Mouse (Mus musculus) lung, adult 18-20 months (tissue): Measurements from ENCODE around the gene Cln6.
"Not testable (repeated sequence)": the region's sequence is repeated elsewhere in the genome, so short reads cannot be mapped to it uniquely, and the experiment has no call there.

Source experiments
- DNase-seq, 2 experiments: peaks; one replicate each; pipeline ENCODE4 v3.0.0; 2022; ENCODE audit warnings: mixed read lengths in 2 of 2

Gene Cln6

DNA sequence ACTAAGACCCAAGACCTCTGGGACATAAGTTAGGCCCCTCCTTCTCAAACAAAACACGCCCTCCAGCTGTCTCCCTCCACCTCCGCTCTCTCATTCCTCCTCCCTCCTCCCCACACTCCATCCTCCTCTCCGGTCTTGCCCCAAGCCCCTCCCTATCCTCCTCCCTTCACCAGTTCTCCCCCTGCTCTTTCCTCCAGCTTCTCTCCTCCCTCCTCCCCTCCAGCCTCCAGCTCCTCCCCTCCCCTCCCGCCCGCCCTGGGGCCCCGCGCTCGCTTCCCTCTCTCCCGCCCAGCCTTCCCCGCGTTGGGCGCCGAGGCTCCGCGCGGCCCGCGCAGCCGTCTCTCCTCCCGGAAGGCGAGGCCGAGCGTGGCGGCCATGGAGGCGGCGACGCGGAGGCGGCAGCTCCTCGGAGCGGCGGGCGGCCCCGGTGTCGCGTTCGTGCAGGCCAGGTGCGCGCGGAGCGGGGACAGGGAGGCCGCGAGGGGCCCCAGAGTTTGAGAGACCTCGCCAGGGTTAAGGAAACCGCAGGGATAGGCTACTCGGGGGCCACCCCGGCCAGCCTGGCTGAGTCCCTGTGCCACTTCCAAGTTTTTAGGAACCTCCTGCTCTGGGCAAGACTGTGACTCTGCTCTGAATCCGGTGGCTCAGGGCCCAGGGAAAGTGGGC lies at the start of gene Cln6:
Gene Cln6 (plus strand): TSS at position 280 of the 666 bp plus-strand sequence.
- peak; percentile 88 to 91 for DNase-seq

DNA sequence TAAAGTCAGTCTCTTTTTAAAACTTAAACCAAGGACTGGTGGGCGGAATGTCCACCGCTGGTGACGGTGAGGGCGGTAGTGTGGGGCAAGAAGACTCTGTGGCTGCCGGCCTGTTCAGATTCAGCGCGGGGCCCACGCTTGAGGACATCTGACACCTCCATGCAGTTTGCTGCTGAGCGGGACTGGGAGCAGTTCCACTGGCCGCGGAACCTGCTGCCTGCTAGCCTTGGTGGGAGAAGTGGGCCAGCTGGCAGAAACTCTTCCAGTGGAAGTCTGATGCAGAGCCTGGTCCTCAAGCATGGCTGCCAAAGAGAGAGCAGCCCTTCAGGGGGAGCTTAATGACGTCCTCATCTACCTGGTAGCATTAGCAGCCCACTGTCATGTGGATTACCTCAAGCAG lies 48.7 kb upstream of the Cln6 start:
- no peak for DNase-seq

DNA sequence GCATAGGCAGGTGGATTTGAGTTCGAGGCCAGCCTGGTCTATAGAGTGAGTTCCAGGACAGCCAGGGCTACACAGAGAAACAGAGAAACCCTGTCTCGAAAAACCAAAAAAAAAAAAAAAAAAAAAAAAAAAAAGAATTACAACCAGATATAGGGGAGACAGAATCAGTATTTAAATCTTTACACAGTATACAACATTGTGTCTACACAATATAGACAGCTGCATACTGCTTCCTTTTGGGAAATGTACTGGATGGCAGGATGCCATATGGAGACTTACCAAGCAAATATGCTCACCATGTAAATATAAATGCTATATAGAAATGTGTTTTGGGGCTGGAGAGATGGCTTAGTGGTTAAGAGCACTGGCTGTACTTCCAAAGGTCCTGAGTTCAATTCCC lies 39.4 kb upstream of the Cln6 start:
- DNase-seq: not testable (repeated sequence)

DNA sequence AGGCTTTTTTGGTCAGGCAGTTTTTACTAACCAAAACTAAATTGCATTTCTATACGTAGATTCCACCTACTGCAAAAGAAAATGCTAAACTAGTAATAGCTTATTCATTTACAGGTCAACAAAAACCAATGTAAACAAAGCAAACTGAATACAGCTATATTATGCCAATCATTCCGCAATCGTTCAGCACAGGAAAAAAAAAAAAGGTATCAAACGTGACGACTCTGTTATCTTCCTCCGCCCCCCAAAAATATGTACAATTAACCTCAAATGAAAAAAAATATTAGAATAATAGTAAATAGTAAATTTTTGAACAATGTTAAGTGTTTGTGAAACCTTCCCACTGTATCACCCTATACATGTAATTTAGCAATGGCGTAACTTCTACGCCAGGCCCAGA lies 28.5 kb upstream of the Cln6 start:
- no peak for DNase-seq

DNA sequence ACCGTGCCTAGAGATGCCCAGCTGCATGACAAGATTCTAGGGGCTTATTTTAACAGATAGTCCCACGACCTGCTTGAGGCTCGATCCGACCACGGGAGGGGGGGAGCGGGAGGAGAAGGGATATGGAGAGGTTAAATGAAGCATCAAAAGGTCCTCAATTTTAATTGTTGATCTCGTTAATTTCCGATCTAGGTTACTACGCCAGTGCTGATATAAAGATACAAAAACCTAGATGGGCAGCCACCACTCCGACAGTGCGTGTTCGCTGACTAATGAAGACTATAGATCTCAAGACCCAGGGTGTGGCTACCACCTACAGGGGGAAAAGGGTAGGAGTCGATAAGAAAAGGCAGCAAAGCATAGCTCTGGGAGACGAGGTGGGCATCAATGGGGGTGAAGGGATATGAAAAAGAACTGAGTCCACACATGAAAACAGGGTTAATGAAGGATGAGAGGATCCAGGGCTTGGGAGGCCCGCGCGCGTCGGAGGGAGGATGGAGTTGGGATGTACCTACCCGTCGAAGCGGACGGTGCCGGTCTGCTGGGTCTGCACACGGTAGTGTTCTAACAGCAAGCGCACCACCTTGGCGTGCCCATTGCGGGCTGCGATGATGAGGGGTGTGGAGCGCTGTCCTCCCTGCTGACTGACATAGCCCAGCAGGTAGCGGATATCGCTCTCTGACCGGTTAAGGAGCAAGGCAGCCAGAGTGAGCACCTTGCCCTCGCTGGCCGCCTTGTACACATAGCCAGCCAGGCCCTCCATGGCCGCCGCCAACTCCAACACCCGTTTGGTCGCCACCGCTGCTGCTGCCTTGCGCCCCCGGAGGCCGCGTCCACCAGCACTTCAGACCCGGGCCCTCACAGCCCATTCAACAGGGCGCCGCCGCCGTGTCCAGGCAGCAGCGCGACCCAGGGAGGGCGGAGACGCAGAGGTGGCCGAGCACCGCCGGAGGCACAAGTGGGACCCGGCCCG lies 27.8 kb upstream of the Cln6 start:
- no peak for DNase-seq

DNA sequence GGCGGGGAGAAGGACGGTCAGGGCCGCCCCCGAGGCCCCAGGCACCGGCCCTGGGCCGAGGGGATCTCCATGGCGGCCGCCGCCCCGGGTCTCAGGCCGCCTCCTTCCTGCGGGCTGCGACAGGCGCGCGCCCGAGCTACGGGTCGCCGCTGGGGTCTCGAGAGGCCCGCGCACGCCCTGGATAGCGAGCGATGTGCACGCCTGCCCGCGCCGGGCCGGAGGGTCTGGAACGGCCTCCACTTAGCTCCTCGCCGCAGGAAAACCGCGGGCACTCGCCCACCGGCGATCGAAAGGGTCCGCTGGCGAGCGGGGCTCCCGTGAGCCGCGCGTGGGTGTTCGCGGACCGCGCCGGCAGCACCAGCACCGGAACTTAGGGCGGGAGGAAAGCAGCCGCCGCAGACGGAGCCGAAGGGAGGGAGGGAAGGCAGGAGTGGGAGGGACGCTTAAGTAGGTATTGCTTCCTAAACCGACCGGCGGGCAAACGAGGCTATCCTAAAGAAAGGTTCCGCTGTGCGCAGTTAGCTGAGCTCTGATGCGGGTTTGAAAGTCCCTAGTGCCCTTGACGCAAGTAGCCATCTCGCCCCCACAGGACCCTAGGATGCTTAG lies 27.0 kb upstream of the Cln6 start, which contains the start of gene Fem1b:
Gene Fem1b (minus strand): TSS at position 419 of the 606 bp plus-strand sequence.
- DNase-seq: peak; percentile 91 to 92

DNA sequence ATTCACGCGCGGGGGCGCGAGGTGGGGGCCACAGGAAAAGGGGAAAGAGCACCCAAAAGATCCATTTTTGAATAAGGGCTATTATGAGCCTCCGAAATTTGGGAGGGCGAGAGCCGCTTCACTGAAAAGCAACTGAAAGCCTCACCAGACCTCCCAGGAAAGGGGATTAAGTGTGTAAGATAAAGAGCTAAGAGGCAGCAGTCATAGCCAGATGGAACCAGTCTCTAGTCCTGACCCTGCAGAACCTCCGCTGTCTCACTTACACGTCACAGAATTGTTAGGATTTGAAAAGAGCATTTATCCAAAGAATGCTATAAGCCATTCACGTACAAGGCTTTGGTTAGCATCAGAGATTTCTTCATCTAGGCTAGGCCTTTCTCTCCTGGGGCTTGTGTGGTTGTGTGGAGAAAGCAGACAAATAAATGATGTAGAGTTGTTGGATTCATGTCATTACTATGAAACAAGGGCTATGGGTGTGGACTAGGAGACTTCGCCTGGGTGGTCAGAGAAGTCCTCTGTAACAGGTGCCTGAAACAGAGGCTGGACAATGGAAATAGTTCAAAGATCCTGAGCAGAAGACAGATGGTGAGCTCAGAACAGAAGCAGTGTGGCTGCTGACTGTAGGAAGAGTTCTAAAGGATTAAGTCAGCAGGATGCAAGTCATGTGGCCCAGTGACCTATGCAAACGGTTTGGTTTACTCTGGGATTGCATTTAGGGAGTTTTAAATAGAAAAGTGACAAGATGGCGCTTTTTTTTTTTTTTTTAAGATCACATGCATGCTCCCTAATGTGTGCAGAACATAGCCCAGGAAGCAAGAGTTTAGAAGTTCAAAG lies 26.2 kb upstream of the Cln6 start:
- DNase-seq: no peak

DNA sequence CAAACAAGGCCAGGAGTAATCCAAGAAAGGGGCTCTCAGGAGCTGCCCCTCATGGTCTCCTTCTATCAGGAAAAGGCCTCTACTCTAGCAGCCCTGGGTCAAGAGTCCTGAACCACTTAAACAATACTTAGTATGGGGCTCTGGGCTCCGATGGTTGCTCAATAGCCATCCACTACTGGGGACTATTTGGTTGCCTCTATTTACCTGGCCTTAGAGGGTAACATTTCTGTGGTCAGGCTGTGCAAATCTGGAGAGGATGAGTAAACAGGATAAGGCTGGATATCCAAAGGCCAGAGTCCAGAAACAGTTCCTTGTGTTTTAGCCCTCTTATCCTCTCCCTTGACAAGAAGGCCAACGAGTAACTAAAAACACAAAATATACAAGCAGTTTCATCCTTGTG lies 23.8 kb upstream of the Cln6 start:
- DNase-seq: peak; percentile 80 to 86

DNA sequence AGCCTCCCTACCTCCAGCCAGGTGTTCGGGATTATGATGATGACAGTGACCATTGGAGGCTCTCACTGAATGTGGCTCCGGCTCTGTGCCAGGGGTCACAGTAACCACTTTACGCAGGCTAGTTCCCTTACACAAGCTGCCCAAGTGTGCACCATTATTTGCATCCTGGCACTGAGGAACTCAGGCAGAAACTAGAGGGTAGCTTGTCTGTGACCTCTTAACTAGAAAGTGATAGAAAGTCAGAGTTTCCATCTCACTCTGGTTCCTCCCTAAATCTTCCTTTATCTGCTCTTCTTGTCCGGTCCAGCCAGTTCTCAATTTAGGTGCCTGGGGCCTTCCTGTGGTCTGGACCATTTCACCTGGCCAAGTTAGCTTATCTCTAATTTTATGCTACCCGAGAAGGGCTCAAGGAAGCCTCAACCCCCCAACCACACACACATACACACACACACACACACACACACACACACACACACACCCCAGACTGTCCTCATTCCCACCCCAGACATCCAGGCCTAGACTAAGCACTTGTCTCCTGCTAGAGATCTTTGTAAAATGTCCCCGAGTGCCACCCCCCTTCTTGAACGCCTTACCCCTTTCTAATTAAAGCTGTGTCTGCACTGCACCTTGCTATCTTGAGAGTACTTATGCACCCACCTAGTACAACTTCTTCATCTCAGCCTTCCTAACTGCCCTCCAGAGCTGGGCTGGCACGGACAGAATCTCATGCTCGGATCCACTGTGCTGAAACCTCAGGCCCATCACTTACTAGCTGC lies 22.1 kb upstream of the Cln6 start:
- no peak for DNase-seq

DNA sequence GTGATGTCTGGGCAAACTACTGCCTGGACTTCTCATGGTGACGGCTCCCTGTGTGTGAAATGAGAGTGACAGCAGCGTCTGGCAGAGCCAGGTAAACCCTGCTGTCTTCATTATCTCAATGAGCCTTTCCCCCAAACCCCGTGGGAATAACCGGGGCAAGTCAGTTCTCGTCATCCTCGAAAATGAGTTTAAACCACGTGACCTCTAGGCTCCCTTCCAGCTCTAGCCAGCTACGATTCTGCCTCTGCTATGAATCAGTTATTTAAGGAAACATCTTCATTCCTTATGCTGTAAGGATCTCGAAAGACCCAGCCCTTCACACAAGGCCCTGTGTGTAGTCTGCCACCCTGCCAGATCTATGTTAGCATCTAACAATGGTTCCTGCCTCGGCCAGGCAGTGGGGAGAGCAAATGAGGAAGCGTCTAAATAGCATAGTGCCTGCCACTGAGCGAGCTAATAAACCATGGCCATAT lies 21.4 kb upstream of the Cln6 start:
- DNase-seq: peak; percentile 26 to 45

DNA sequence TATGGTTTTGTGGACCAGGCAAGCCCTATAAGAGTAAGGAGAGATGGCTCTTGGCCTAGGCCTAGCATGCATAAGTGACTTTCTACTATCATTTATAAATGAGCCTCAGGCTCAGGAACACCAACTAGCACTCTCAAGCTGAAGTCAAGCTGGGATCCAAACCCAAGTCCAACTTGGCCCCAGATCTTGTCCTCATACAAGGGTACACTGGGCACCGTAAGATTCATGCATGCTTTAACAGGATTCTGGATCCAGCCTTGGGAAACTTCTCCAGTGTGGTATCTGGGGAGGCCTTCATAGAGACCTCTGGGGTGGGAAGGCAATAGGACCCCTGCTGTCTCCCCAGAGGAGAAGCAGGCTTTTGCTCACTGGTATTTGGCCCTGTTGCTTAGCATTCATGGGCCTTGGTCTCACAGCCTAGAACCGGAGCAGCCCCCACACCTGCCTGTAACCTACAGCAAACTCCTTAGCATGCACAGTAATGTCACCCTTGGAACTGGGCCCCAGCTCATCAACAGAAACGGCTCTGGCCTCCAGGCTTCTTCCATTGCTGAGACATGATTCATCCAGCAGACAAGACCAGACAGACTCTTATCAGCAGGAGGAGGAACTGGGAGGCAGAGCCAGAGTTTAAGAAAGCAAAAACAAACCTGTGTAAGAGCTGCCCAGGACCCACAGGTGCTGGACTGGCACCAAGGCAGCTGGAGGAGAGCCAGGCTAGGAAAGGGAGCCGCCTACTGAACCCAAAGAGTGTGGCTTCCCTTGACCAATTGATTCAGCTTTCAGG lies 20.6 kb upstream of the Cln6 start:
- DNase-seq: peak; percentile 71 to 76

DNA sequence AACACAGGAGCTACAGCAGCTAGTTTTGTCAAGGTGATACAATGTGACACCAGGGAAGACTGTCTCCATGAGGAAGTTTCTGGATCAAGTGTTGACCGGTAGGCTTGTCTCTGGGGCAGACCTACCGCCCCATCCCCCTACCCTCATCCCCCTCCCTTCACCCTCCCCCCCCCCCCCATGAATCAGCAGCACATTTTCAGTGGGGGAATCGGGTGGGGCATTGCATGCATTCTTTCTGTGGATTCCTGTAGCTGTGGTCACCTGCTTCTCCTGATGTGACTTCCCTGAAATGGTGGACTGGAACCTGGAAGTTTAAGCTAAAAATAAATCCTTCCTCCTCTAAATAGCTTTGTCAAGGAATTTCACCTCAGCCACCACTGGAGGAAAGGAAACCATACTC lies 19.1 kb upstream of the Cln6 start:
- no peak for DNase-seq

DNA sequence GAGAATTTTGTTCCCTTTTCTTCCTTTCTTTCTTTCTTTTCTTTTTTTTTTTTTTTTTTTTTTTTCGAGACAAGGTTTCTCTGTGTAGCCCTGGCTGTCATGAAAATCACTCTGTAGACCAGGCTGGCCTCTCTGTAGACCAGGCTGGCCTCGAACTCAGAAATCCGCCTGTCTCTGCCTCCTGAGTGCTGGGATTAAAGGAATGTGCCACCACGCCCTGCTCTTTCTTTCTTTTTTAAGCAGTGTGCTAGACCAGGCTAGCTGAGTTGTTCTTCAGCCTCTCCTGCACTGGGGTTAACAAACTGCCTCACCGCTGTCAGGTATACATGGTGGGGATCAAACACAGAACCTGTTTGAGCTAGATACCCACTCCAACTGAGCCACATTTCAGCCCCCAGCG lies 18.7 kb upstream of the Cln6 start:
- not testable (repeated sequence) for DNase-seq

DNA sequence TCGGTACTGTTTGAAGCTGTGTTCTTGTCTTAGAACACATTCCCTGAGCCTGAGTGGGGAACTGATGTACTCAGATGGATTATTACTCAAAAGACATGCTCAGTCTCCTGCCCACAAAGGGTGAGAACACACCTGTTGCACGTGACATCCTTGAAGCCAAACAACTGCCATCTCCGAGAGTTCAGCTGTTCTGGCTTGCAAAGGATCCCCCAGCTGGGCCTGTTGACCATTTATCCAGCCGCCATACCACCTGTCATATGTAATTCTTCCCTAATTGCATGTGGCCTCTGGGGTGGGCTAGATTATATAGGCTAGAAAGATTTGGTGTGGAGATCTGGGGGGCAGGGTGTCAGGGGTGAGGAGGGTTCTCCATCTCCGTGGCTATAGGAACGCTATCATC lies 17.8 kb upstream of the Cln6 start:
- DNase-seq: no peak

DNA sequence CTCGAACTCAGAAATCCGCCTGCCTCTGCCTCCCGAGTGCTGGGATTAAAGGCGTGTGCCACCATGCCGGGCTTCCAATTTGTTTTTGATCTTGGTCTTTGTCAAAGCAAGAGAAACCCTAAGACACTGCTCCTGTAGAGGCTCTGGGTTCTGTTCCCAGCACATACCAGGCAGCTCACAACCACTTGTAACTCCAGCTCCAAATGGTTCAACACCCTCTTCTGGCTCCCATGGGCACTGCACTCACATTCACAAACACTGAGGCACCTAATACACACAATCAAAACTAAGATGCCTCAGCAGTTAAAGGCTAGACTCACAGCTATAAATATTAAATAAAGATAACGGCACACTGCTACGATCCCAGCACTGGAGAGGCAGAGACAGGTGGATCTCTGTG lies 16.8 kb upstream of the Cln6 start:
- DNase-seq: no peak

DNA sequence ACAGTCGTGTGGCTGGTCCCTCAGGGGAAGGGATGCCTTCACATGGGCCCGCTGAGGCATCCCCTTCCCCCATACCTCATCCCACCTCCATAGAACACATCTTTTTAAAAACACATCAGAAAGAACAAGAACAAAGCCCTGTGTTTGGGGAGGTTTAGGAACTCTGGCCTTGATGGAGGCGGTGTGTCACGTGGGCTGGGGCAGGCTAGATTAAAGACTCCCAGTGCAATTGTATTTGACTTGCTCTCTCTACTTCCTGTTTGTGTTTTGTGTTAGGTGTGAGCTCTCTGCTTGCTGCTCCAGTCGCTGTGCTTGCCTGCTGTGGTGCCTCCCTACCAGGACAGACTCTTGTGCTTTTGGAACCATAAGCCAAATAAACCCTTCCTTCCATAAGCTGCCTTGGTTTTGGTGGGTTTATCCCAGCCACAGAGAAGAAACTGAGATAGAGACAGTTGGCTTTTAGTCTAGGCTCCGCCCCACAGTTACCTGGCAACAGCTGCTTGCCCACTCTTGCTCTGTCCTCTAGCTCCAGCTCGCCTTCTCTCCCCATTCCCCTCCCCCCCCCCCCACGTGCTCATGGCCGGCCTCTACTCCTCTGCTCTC lies 12.7 kb upstream of the Cln6 start:
- peak in 1 of 2 experiments; percentile 43 for DNase-seq

DNA sequence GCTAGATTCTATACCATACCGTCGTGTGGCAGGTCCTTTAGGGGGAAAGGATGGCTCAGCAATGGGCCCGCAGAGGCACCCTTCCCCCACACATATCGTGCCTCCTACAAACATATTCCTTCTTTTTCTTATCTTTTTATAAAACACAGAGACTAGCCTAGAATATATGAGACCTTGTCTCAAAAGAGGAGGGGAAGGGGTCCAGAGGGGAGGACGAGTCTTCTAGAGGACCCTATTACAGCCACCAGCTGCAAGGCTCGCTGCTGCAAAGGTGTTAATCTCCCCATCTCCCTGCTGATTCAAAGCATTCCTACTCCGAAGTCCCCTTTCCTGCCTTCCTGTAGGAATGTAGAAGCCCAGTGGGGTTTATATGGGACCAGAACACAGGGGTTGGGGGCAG lies 12.1 kb upstream of the Cln6 start:
- DNase-seq: no peak

DNA sequence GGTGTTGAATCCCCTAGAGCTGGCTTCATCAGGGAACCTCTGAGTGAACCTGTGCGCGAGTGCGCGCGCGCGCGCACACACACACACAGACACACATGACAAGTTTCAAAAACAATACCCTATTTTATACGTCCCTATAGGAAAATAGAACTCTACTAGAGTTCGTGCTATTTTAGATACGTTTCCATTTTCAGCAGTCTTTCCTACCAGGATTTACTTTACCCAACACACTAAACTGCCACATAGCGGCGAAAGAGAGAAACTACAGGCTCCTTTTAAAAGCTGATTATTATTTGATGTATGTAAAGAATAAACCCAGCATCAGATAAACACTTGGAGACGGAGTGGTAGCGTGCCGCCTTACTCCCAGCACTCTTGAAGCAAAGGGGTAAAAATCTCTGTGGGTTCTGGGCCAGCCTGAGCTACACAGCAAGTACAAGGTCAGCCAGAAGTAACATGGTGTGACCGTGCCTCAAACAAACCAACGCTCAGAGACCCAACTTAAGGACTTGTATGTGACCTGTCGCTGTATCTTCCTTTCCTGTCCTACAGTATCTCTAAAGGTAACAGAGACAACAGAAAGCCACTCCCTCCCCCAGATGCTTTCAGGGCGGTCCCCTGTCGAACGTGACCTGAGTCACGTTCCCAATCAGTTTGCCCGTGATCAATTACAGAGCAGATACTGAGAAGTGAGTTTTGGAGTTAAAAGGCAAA lies 10.5 kb upstream of the Cln6 start:
- DNase-seq: peak in 1 of 2 experiments; percentile 41

DNA sequence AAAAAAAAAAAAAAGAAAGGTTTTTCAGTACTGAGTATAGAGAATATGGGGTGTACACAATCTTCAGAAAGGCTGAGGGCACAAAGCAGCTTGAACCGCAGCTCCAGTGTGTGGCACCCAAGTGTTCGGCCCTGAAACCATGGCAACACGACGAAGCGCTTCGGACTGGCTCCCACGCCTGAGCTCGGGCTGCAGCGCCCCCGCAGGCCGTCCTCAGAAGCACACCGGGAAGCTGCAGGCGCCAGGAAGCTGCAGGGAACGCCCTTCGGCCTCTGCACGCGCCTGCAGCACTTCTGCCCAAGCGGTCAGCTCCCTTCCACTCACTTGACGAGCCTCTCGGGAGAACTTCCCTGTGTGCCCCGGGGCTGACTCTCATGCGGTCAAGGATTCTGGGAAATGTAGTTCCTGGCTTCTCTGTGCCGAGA lies 9.9 kb upstream of the Cln6 start:
- peak; percentile 97 to 98 for DNase-seq

DNA sequence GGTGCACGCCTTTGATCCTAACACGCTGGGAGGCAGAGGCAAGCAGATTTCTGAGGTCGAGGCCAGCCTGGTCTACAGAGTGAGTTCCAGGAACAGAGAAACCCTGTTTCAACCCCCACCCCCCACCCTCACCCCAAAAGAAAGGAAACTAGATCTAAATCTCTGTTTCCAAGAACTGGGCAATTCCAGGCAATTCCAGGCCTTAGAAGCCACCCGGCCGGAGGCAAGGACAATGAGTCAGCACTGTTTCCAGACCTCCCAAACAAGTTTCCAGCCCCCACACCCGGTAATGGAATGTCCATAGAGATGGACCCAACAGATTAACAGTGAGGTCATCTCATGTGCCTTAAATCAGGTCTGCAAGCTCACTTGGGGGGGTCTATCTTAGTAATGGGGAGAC lies 8.7 kb upstream of the Cln6 start:
- no peak for DNase-seq
